Mouse (Mus musculus) right cerebral cortex, adult 2 months (tissue): ENCODE results near the gene Pdcl2.
A peak's percentile ranks its signal among the peaks of the same experiment; 100 is the strongest.

ENCODE experiments used
- DNase-seq, 2 experiments: peaks; one replicate each; pipeline ENCODE4 v3.0.0; 2021 to 2022; ENCODE audit warnings: low spot score in 2 of 2

Gene Pdcl2

DNA sequence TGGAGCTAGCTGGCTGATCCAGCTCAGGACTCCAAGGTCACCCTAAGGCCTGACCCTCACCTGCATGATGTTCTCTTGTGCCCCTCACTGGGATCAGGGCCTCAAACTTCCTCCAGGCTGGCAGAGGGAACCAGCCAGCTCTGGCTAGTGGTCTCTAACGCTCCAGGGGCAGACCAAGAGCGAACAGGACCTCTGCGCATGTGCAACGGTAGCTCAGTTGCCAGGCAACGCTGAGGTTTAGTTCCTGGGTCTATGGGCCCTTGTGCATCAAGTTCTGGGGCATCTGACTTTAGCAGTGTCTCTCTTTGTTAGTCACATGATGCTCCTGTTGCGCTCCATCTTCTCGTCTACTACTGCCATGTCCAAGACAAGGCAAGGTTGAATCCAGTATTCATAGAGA is at the start of gene Pdcl2:
Gene Pdcl2 (minus strand): TSS at position 204 of the 400 bp plus-strand sequence.
- no peak for DNase-seq

DNA sequence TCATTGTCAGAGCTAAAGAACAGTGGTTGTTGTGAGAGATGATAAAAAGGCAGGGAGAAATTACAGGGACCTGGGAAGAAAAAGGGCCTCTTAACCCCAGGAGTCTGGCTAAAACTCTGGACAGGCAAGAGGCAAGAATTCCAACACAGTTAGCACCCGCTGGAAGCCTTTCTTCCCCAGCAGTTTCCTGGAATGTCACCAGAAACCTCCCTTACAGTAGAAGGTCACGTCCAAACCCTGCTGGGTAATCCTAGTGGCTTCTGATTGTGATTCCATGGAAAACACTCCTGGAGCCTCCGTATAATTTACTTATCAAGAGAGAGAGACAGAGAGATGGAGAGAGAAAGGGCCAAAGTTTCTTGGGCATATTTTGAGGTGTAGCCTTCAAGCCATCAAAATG is 48.3 kb upstream of the Pdcl2 start:
- DNase-seq = no peak

DNA sequence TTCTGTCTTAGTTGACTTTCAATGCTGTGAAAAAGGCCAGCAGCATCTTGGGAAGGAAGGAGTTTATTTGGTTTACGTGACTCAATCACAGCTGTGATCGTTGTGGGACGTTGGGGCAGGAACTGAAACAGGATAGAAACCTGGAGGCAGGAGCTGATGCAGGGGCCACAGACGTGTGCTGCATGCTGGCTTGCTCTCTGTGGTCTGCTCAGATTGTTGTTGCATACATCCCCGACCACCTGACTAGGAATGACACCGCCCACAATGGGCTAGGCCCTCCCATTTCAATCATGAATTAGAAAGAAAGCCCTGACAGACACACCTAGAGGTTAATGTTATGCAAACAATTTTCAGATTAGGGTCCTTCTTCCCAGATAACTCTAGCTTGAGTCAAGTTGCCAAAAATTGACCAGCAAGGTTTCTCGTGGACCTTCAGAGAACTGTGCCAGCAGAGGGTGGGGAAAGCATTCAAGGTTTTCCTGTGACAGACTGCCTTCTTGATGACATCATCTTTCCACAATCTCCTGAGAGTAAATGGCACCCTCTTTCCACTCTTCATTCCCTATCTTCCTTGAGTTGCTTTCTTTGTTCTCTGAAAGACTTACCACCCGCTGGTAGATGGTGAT is 38.4 kb upstream of the Pdcl2 start:
- no peak for DNase-seq

DNA sequence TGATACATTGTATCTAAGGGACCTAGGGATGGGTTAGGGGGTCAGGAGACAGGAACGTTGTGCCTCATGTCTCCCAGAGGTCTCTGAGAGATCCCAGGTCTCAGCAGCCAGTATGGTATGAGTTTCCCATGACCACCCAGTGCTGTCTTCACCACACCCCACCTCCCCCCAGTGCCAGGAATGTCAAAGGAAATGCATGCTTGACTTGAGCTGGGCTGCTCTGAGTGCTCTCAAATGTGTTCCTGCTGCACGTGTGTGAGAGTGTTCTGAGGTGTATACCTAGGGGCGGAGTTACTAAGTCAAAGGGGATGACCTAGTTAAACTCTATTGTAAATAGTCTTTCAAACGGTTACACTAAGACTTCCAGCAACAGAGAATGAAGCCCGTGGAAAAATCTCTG is 34.5 kb upstream of the Pdcl2 start:
- no peak for DNase-seq

DNA sequence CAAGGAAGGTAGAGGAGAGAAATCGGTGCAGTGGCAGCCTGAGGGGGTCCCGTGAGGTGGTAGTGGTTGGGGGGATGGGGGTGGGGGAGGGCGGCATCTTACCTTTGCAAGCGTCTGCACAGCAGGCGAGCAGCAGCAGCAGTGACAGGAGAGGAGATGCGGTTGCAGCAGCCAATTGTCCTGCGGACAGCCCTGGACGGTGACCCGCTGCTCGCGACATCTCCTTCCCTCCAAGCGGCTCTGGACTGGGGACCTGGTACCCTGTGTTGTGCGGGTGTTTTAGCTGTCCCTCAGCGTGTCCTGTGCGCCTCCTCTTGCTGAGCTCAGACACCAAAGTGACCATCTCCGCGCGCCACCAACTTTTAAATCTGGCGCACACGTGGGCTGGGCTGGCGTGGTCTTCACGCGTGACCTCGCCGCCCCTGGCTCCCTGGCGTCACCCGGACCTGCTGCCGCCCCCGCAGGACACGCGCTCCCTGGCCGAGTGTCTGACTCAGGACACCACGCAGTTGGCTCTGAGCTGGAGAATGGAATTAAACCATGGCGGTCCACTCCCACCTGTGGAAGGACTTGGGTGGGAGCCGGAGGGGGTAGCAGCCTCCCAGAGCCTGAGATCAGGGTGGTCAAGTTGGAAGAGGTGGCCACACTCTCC is 32.6 kb upstream of the Pdcl2 start, which contains the start of gene Nmu:
Gene Nmu (minus strand): TSS at position 336 of the 652 bp plus-strand sequence.
- DNase-seq = no peak

DNA sequence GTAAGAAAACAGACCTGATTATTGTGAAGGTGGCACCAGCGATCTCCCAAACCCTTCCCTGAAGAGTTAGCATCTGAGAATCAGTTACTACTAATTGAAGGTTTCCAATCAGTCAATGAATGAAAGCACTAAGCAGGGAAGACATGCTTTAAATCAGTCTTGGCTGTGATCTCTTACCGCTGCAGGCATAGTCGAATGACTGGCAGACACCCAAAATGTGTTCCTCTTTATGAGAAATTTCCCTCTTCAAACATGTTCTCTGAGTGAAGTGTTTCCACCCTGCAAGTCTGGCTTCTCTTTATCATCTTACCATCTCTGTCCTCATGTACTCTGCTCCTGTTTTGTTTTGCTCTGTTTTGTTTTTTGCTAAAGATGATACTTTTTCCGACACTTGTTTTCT is 29.8 kb upstream of the Pdcl2 start:
- DNase-seq = no peak

DNA sequence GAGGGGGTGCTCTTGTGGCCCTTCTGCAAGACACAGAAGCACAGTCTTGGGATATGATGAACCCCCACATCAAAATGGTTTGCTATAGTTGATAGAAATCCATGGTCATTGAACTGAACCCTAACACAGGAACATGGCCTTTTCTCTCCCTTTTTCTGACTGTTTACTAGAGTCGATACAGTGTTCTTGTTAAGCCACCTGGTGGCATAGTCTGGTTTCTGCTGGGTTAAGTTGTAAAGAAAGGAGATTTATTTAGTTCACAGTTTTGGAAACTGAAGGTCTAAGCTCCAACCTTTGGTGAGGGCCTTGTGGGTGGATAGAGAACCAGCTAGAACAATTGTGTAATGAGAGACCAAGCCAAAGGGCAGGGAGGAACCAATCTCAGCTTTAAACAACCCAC is 29.1 kb upstream of the Pdcl2 start:
- DNase-seq = no peak

DNA sequence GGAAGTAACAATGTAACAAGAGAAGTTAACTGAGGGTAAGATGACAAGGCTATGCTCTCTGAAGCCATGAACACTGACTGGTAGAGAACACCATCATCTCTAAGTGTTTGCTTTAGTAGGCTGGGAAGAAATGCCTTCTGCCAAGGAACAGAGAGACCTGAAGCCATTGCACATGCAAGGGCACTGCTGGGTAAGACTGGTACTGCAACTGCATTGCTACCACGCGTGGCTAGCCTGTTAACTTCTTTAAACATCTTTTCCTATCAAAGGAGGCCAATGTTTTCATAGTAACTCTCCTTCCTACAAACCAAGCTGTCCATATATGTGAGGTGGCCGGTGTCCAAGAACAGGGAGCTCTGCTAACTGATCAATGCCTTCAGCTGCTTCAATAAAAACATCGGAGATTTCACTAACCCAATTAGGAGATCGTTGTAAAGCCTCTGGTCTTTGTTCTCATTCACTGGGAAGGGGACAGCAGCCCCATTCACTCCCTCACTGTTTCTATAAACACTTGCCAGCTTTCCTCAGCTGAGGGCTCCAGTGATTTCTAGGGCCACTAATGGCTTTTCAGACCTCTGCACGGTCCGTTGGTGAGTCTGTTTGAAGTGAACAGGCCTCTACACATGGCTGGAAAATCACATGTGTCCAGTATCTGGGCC is 21.1 kb upstream of the Pdcl2 start:
- no peak for DNase-seq

DNA sequence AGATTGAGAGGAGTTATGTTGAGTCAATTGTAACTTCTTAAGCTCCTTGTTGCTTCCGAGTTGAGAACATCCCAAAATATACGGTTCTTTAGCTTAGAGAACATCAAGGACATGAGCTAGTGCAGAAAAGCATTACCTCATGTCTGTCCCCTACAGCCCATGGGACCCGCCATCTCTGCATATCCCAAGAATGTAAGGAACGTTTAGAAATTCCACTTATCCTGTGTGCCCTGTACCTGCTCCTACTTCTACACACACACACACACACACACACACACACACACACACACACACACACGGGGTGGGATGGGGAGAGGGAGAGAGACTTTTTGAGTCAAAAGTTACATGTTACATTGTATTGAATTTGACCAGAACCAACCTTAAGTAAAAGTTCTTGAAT is 20.6 kb upstream of the Pdcl2 start:
- DNase-seq = no peak

DNA sequence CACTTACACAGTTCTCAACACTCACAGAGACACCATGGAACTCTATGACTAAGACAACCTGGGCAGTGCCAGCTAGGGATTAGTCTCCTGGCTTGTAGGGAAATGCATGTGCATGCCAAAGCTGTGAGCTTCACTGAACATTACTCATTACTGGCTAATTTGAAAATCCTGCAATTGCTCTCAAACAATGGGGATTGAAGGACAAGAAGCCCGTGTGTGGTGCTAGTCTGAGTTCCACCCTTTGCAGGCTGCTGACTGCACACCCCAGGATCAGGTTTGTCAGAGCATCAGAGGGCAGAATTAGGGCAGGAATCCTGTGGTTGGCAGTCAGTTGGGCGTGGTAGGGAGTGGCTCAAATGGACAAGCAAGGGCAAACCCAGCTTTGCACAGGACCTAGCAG is 15.2 kb upstream of the Pdcl2 start:
- DNase-seq = peak; percentile 10 to 21

DNA sequence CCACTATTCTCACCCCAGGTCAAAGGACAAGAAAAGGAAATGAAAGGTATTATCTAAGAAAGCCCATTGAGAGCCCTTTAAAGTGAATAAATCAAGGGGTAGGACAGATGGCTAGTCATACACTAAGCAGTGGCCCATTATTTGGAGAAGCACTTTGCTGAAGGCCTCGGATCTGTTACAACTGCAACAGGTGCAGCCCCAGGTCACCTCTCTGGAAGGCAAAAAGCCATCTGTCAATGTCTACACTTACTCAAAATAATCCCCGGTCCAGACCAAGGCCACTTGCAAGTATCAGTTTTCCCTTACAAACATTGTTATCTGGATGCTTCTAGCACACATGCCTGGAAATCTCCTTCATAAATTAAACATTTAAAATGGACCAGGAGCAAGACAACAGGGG is 10.0 kb upstream of the Pdcl2 start:
- no peak for DNase-seq

DNA sequence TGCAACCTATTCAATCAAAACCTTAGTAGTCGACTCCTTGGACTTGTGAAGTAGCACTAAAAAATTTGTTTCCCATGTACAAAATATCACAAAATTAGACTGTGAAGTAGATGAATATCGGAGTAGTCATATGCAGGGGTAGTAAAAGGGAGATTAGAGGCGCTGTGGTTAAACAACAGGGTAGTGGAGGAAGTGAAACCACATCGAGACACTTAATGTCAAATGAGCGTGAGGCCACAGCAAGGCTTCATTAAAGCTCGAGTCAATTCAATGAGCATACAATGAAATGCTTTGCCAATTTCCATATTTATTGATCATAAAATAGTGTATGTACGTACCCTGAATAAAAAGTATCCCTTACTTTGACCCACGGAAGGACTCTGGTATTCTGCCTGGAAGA is 6.1 kb upstream of the Pdcl2 start:
- DNase-seq = no peak

DNA sequence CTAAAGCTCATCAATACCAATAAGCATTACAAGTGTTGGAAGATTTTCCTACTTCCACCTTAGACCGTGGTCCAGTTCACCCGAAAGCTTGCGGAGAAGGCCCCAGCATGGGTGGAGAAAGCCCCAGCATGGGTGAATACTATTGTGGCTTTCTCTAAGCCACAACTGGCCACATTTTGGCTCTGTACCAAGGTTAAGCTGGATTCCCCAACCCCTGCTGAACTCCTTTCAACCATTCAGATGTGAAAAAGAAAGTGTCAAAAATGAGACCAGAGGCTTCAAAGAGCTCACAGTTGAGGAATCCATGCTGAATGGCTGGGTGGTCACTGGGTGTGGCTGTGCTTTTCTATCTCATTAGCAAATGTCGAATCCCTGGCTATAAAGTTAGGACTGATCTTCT is 2.9 kb upstream of the Pdcl2 start:
- no peak for DNase-seq

DNA sequence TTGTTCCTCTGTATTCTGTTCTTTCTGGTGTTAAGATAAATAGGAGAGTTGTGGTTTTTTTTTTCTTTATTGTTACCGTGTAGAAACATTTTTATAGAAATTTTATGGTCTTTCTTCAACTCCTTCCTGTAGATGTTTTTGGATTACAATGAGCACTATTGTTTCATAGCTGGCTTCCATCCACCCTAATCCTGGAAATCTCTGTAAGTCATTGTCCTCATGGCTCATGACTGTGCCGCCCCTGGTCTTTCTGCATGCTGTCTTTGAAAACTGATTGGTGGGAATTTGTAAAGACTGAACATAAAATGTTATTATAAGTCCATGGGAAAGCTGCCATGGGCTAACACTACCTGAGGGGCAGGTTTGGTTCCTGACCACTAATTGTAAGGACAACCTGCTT is 3.7 kb downstream of the Pdcl2 start:
- DNase-seq = no peak

DNA sequence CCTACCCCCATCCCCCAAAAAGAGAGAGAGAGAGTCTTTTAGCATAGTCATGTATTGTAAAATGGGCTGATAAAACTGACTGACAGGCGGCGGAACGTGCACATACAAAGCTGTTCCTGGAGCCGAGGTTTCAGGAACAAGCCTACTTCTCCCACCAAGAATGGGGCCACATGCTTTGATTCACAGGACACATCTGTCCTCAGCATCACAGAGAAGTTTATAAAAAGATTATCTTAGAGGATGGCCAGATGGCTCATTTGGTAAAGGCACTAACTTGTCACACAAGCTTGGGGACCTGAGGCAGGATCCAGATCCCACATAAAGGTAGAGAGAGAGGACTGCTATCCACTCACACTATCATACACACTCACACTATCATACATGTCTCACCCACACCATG is 5.8 kb downstream of the Pdcl2 start:
- no peak for DNase-seq

DNA sequence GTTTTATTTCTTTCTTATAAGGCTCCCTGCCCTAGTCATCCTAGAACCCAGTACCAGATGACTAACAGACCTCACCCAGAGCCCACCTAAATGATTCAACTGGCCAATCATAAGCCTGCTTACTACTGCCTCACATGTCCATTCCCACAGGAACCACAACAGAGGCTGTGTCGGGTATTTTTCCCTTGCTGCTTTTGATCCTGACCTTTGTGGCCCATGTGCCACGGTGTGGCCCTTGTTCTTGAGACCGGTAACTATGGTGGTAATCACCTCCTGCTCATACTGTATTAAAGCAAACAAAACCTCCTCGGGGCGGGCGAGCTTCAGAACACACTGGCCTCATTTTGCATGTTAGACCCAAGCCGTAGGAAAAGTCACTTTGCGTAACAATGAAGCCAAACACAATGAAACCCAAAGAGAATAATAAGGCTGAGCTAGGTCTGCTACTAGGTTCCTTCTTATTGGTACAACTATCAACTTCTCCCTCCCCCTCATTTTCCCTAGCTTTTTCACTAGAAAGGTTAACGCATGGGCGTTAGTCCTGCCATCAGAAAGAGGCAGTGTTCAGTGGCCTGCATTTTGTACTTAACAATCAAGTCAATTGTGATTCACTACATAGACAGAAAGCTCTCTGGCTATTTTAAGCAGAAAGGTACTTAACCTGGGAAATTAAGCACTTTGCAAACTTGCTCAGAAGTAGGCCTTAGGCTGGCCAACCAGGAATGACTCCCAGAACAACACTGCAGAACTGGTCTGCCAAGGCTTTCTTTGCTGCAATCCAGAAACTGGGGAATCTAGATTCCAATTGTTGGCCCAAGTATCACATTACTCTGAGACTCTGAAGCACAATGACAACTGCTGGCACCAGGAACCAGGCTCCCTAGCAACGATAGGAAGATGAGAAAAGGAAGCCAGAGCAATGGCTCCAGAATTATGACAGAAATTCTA is 9.4 kb downstream of the Pdcl2 start:
- no peak for DNase-seq

DNA sequence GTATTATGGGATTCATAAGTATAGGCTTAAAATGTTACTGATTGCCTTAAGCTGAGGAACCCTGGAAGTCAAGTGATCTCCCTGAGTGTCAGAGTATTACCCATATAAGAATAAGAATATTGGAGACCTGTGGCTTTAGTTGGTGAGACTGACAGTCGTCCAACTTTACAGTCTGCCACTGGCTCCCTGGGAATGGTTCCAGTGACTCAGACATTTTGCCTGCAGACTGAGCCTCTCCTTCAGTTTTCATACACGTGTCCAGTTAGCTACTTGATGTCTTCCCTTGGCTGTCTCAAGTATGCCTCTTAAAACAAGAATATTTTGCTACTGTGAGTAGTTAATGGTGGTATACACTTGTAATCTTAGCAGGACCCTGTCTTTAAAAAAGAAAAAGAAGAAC is 22.8 kb downstream of the Pdcl2 start:
- no peak for DNase-seq

DNA sequence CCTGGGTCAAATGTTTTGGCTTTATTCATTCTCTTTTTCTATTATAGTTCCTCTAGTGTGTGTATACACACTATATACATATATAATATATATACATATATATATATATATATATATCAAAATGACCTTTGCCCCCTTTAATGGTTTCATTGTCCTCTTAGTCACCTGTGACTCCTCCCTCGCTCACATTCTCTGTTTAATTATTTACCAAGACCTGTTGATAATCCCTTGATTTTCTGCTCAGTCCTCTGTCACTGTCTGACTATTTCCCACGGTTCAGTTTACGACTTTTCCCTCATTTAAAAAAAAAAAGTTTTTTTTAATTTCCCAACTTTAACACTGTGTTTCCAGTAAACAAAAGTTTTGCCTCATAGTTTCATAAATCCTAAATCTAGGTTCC is 24.7 kb downstream of the Pdcl2 start:
- no peak for DNase-seq

DNA sequence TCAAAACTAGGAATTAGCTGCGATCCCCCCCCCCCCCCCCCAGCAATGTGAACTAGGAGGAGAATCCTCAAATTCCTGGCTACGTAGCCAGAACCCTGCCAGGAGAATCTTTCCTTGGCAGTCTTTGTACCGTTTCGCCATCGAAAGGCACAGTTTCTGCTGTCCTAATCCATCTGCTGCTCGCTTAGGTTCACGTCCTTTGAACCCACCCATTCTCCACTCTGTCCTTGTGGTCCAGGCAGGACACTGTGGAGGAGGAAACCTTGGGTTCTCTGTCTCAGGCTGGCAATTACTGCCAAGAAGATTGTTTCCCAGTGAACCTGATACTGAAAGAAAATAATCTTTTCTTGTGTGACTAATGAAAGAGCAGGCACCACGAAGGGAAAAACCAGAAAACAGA is 25.3 kb downstream of the Pdcl2 start:
- no peak for DNase-seq

DNA sequence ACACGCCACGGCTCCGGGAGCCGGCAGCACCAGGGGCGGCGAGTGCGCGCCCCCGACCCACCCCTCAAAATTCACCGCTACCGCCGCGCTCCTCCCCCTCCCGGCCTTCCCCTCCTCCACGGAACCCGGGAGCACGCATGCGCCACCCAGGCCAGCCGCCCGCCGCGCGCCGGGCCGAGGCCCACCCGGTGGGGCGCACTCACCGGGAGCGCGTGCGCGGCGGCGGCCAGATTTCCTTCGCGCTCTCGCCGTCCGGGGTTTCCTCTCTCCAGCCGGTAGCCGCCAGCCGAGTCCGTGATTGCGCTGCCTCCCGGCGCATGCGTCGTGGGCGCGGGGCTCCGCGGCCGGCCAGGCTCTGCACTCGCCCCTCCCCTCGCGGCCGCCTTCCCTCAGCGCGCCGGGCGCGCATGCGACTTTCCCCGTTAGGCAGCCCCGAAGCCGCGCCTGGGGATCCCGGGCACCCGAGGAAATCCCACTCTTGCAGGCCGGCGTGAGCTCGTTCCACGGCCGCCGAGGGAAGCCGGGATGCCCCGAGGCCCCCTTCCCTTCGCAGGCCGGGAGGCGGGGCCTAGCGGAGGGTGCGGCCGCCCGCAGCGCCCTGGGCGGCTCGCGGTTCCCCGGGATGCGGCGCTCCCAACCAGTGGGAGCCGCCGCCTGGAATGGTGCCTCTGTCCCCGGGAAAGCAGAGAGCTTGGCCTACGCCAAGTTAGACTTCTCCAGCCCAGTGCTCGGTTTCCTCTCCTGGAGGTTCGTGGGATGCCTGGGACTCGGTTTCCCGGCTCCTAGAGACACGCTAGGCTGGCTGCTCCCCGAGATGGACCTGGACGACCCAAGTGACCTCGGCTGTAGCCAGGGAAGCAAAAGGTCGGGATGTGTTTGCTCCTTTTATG is 26.3 kb downstream of the Pdcl2 start, which contains the start of gene Clock:
Gene Clock (minus strand): TSS at position 341 of the 890 bp plus-strand sequence.
- peak; percentile 91 to 92 for DNase-seq
